Mouse (Mus musculus) small intestine, adult 2 months (tissue): Measurements from ENCODE around the gene Itgb7. TPM values are rescaled to one million over a fixed set of nuclear protein-coding genes. Genes with fewer than 3 reads are reported as not detected.

Experiments used
- H3K27ac ChIP-seq: fragments of 200-500 bp; 2 replicates; pipeline ENCODE4 v1.5.1; 2012; ENCODE audit warnings: low read depth, low read length, control low read depth, inconsistent platforms; ENCODE audit not compliant: insufficient read depth
- H3K27me3 ChIP-seq: fragments of 200-500 bp; 2 replicates; pipeline ENCODE4 v1.6.1; 2012; ENCODE audit warnings: mild to moderate bottlenecking, moderate library complexity, low read length, inconsistent platforms; ENCODE audit not compliant: control insufficient read depth, insufficient read depth
- H3K36me3 ChIP-seq: fragments of 200-500 bp; 2 replicates; pipeline ENCODE4 v1.6.1; 2012; ENCODE audit warnings: mild to moderate bottlenecking, low read length, control low read depth, inconsistent platforms; ENCODE audit not compliant: control insufficient read depth, insufficient read depth
- H3K4me1 ChIP-seq: fragments of 200-500 bp; 2 replicates; pipeline ENCODE4 v1.6.1; 2012; ENCODE audit warnings: low read length, inconsistent platforms, mixed read lengths; ENCODE audit not compliant: control insufficient read depth, insufficient read depth, insufficient read length
- H3K4me3 ChIP-seq: fragments of 200-500 bp; 2 replicates; pipeline ENCODE4 v1.5.1; 2012; ENCODE audit warnings: low read depth, mild to moderate bottlenecking, control low read depth, inconsistent platforms, low read length, moderate library complexity
- CTCF ChIP-seq: fragments of 200-500 bp; IDR thresholded peaks from 2 replicates; pipeline ENCODE4 v1.5.1; 2012; ENCODE audit warnings: low read depth, mild to moderate bottlenecking, control low read depth, inconsistent platforms, low read length, moderate library complexity, mixed read lengths; ENCODE audit not compliant: insufficient replicate concordance, insufficient read length; ENCODE audit errors: extremely low read depth
- POLR2A ChIP-seq: fragments of 200-500 bp; IDR thresholded peaks from 2 replicates; pipeline ENCODE4 v1.6.1; 2012; ENCODE audit warnings: low read depth, mild to moderate bottlenecking, control low read depth, inconsistent platforms, low read length, moderate library complexity
- WGBS: fragments of 180-500 bp; shearing (Covaris S2); methylation state at CpG from one replicate; pipeline ENCODE4 v1.1.7; 2018; 5-methylcytosine and 5-hydroxymethylcytosine counted together
- polyA plus RNA-seq: library from polyadenylated mRNA; depleted of rRNA; stranded (reverse); fragments of >200 nt; gene quantifications from 2 replicates; pipeline ENCODE4 v1.2.3, GENCODE M21; 2012

The Itgb7 gene
- polyA plus RNA-seq, 1 experiment: 23.2 TPM

- H3K4me1 ChIP-seq: no peaks in the 10 kb centered on the region
- WGBS: 37% methylated on average over 19 of the region's 21 CpGs
- H3K27ac ChIP-seq: no peak within 1 kb of the TSS
- H3K27me3 ChIP-seq: peaks cover 14% of the 10 kb centered on the region; the same call in 1 of the 2 replicates
- H3K4me3 ChIP-seq: no peak within 1 kb of the TSS
- no peak for TF ChIP-seq POLR2A
- H3K36me3 ChIP-seq: no peaks in the 10 kb centered on the region
Observed at GRCm38 (mm10) chr15:102270274-102270960, 38.7 kb upstream of the Itgb7 start, which contains the start of gene Gm9918. TSS of gene Gm9918 (plus strand) at chr15:102270563.

GRCm38 (mm10) chr15:102265548-102265947 is 33.8 kb upstream of the Itgb7 start:
- H3K27ac ChIP-seq: no peak overlapping the region
- TF ChIP-seq CTCF (peak; percentile 7; the same call in 1 of the 2 replicates), POLR2A (no peak)
- no peak overlapping the region for H3K4me3 ChIP-seq
- H3K36me3 ChIP-seq: no peaks in the 10 kb centered on the region
- H3K27me3 ChIP-seq: peaks cover 13% of the 10 kb centered on the region; the same call in 1 of the 2 replicates
- 90% methylated on average over 5 of the region's 5 CpGs for WGBS
- no peaks in the 10 kb centered on the region for H3K4me1 ChIP-seq

DNA sequence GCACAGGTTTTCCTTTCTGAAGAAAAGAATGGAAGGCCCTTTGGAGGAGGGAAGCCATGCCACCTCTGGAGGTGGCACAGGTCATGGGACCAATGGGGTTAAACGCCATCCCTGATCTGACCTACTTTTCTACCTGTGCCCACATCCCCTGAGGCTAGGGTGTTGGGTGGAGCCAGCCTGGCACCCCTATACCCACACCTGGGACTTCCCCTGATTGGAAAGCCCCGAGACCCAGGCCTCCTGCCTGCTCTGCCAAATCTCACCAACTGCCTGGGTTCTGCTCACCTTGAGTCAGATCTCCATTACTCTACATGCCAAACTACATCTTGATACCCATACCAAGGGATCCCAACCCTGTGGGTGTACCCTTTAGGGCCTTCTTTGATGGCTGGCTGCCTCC is 31.3 kb upstream of the Itgb7 start:
- no peak overlapping the region for H3K4me3 ChIP-seq
- H3K27ac ChIP-seq: no peak overlapping the region
- no peaks in the 10 kb centered on the region for H3K36me3 ChIP-seq
- TF ChIP-seq POLR2A: no peak
- no peak for TF ChIP-seq CTCF
- WGBS: 67% methylated on average over 2 of the region's 2 CpGs
- peaks cover 4% of the 10 kb centered on the region; the same call in 1 of the 2 replicates for H3K27me3 ChIP-seq
- H3K4me1 ChIP-seq: no peaks in the 10 kb centered on the region

DNA sequence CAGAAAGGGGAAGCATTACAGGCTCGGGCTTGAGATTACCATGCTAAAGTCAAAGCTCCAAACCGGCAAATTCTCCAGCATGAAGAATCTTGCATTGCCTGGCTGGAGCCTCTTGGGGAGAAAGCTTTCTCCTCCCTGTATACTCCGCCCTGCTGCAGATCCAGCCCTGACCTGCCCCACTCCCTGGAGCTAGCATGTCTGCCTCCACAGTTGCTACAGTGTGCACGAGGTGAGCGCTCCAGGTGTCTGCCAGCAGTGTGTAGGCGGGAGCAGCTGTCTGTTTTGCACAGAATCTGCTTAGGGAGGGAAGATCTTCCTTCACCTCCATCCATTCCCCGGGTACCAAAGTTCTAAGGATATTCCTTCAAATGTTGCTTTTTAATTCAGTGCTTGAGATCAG is 30.8 kb upstream of the Itgb7 start:
- WGBS: 35% methylated on average over 7 of the region's 7 CpGs
- TF ChIP-seq POLR2A (no peak), CTCF (no peak)
- Histone ChIP-seq H3K4me1 (peaks cover 2% of the 10 kb centered on the region), H3K27ac (no peak overlapping the region), H3K27me3 (peaks cover 6% of the 10 kb centered on the region), H3K4me3 (no peak overlapping the region), H3K36me3 (no peaks in the 10 kb centered on the region)

- TF ChIP-seq CTCF (no peak), POLR2A (no peak)
Observed at GRCm38 (mm10) chr15:102258581-102259253, 27.0 kb upstream of the Itgb7 start.

GRCm38 (mm10) chr15:102258076-102258470 is 26.3 kb upstream of the Itgb7 start:
- Histone ChIP-seq H3K36me3 (no peaks in the 10 kb centered on the region), H3K27me3 (peaks cover 14% of the 10 kb centered on the region), H3K27ac (peak overlapping the region; percentile 39; the same call in 1 of the 2 replicates), H3K4me1 (peaks cover 3% of the 10 kb centered on the region), H3K4me3 (peak overlapping the region; percentile 57)
- TF ChIP-seq CTCF (no peak), POLR2A (no peak)
- 27% methylated on average over 12 of the region's 12 CpGs for WGBS

More at GRCm38 (mm10) chr15:102258581-102259253, 27.0 kb upstream of the Itgb7 start:
- no peaks in the 10 kb centered on the region for H3K36me3 ChIP-seq
- WGBS: 66% methylated on average over 11 of the region's 11 CpGs
- H3K27ac ChIP-seq: no peak overlapping the region
- no peak overlapping the region for H3K4me3 ChIP-seq
- H3K4me1 ChIP-seq: peaks cover 3% of the 10 kb centered on the region
- peaks cover 18% of the 10 kb centered on the region for H3K27me3 ChIP-seq
